Mouse (Mus musculus): ENCODE data around the gene Plcb3.

Plcb3 gene

GRCm38 (mm10) chr19:6970460-6971085 is 5.7 kb downstream of the Plcb3 start:
- no peak for DNase-seq (ENCODE audit: low read depth, low spot score)

- no peak for DNase-seq (ENCODE audit: low read depth, low spot score)
Observed at GRCm38 (mm10) chr19:6969665-6970381, 6.4 kb downstream of the Plcb3 start.

GRCm38 (mm10) chr19:6969291-6969664 is 7.0 kb downstream of the Plcb3 start:
- no peak for DNase-seq (ENCODE audit: low read depth, low spot score)

GRCm38 (mm10) chr19:6968491-6969271 is 7.6 kb downstream of the Plcb3 start:
- no peak for DNase-seq (ENCODE audit: low read depth, low spot score)

GRCm38 (mm10) chr19:6956461-6956860 is 19.8 kb downstream of the Plcb3 start:
- DNase-seq (ENCODE audit: low read depth, low spot score) = no peak

GRCm38 (mm10) chr19:6955424-6955823 is 20.8 kb downstream of the Plcb3 start:
- no peak for DNase-seq (ENCODE audit: low read depth, low spot score)

GRCm38 (mm10) chr19:6954046-6954445 is 22.2 kb downstream of the Plcb3 start:
- DNase-seq (ENCODE audit: low read depth, low spot score) = no peak

GRCm38 (mm10) chr19:6952712-6953037 is 23.6 kb downstream of the Plcb3 start:
- no peak for DNase-seq (ENCODE audit: low read depth, low spot score)

- DNase-seq (ENCODE audit: low read depth, low spot score) = peak; percentile 87
Observed at GRCm38 (mm10) chr19:6951994-6952711, 24.1 kb downstream of the Plcb3 start.

- DNase-seq (ENCODE audit: low read depth, low spot score) = peak; percentile 94
Observed at GRCm38 (mm10) chr19:6951381-6951968, 24.8 kb downstream of the Plcb3 start.

- peak; percentile 51 for DNase-seq (ENCODE audit: low read depth, low spot score)
Observed at GRCm38 (mm10) chr19:6950613-6951153, 25.6 kb downstream of the Plcb3 start.

- DNase-seq (ENCODE audit: low read depth, low spot score) = no peak
Observed at GRCm38 (mm10) chr19:6949951-6950350, 26.3 kb downstream of the Plcb3 start.

- DNase-seq (ENCODE audit: low read depth, low spot score) = no peak
Observed at GRCm38 (mm10) chr19:6949532-6949931, 26.7 kb downstream of the Plcb3 start.

- DNase-seq (ENCODE audit: low read depth, low spot score) = no peak
Observed at GRCm38 (mm10) chr19:6948186-6948585, 28.1 kb downstream of the Plcb3 start.

- no peak for DNase-seq (ENCODE audit: low read depth, low spot score)
Observed at GRCm38 (mm10) chr19:6947742-6948141, 28.5 kb downstream of the Plcb3 start.

- no peak for DNase-seq (ENCODE audit: low read depth, low spot score)
Observed at GRCm38 (mm10) chr19:6943709-6944108, 32.6 kb downstream of the Plcb3 start.

- no peak for DNase-seq (ENCODE audit: low read depth, low spot score)
Observed at GRCm38 (mm10) chr19:6942764-6943163, 33.5 kb downstream of the Plcb3 start.

- DNase-seq (ENCODE audit: low read depth, low spot score) = peak; percentile 90
Observed at GRCm38 (mm10) chr19:6942249-6942691, 34.0 kb downstream of the Plcb3 start, which contains the start of gene Gpr137. TSS of gene Gpr137 (minus strand) at chr19:6942480.

GRCm38 (mm10) chr19:6941372-6942248 is 34.7 kb downstream of the Plcb3 start, which contains the start of gene Bad:
TSS of gene Bad (plus strand) at chr19:6941861.
- peak; percentile 95 for DNase-seq (ENCODE audit: low read depth, low spot score)

Data from skeletal muscle tissue, adult 2 months (tissue).